Mouse (Mus musculus) A20 (cell line): Measurements from ENCODE around the gene Ly9.

Experiments
- DNase-seq: peaks from one replicate; pipeline ENCODE4 v3.0.0-alpha.2; 2011; ENCODE audit warnings: low read depth, low spot score

Gene Ly9

GRCm38 (mm10) chr1:171607176-171607575 lies at the start of gene Ly9:
Ly9 (minus strand) TSS chr1:171607410.
- peak; percentile 93 for DNase-seq

GRCm38 (mm10) chr1:171652734-171653133 lies 45.5 kb upstream of the Ly9 start, which contains the start of gene Slamf7:
Slamf7 (minus strand) TSS chr1:171653035.
- DNase-seq = no peak

GRCm38 (mm10) chr1:171648840-171649239 lies 41.6 kb upstream of the Ly9 start:
- DNase-seq = peak; percentile 81

GRCm38 (mm10) chr1:171647716-171648115 lies 40.5 kb upstream of the Ly9 start:
- DNase-seq = peak; percentile 91

GRCm38 (mm10) chr1:171646429-171646940 lies 39.3 kb upstream of the Ly9 start:
- DNase-seq = peak; percentile 75

- DNase-seq = peak; percentile 41
Observed at GRCm38 (mm10) chr1:171643612-171644011, 36.4 kb upstream of the Ly9 start.

- no peak for DNase-seq
Observed at GRCm38 (mm10) chr1:171640796-171641195, 33.6 kb upstream of the Ly9 start.

GRCm38 (mm10) chr1:171638686-171639085 lies 31.5 kb upstream of the Ly9 start:
- no peak for DNase-seq

- no peak for DNase-seq
Observed at GRCm38 (mm10) chr1:171637101-171637500, 29.9 kb upstream of the Ly9 start.

- no peak for DNase-seq
Observed at GRCm38 (mm10) chr1:171635696-171636095, 28.5 kb upstream of the Ly9 start.

GRCm38 (mm10) chr1:171631447-171631846 lies 24.2 kb upstream of the Ly9 start:
- DNase-seq = no peak

GRCm38 (mm10) chr1:171630912-171631311 lies 23.7 kb upstream of the Ly9 start:
- DNase-seq = no peak

GRCm38 (mm10) chr1:171630041-171630440 lies 22.8 kb upstream of the Ly9 start:
- DNase-seq = no peak

- DNase-seq = no peak
Observed at GRCm38 (mm10) chr1:171629168-171629567, 22.0 kb upstream of the Ly9 start.

- no peak for DNase-seq
Observed at GRCm38 (mm10) chr1:171627801-171628200, 20.6 kb upstream of the Ly9 start.

GRCm38 (mm10) chr1:171620091-171620490 lies 12.9 kb upstream of the Ly9 start:
- DNase-seq = no peak

GRCm38 (mm10) chr1:171619645-171620044 lies 12.4 kb upstream of the Ly9 start:
- peak; percentile 48 for DNase-seq

GRCm38 (mm10) chr1:171619001-171619400 lies 11.8 kb upstream of the Ly9 start:
- peak; percentile 85 for DNase-seq

- peak; percentile 29 for DNase-seq
Observed at GRCm38 (mm10) chr1:171616881-171617515, 9.8 kb upstream of the Ly9 start.

GRCm38 (mm10) chr1:171613962-171614361 lies 6.8 kb upstream of the Ly9 start:
- peak; percentile 57 for DNase-seq

- DNase-seq = peak; percentile 72
Observed at GRCm38 (mm10) chr1:171610781-171611180, 3.6 kb upstream of the Ly9 start.

GRCm38 (mm10) chr1:171610026-171610425 lies 2.8 kb upstream of the Ly9 start:
- DNase-seq = peak; percentile 83

GRCm38 (mm10) chr1:171606656-171607055 lies 554 bp downstream of the Ly9 start:
- DNase-seq = peak; percentile 51

GRCm38 (mm10) chr1:171604686-171605085 lies 2.5 kb downstream of the Ly9 start:
- DNase-seq = no peak
